Mouse (Mus musculus) adrenal gland, postnatal 36 days (tissue): ENCODE data around the gene Was. TPM values are rescaled to one million over a fixed set of nuclear protein-coding genes. Genes with fewer than 3 reads are reported as not detected.
"Not testable (repeated sequence)": the region's sequence is repeated elsewhere in the genome, so short reads cannot be mapped to it uniquely, and the experiment has no call there.

Experiments
- DNase-seq, 2 experiments: peaks; one replicate each; pipeline ENCODE4 v3.0.0; 2021; ENCODE audit warnings: mixed read lengths in 1 of 2
- long read RNA-seq, 2 experiments: library from polyadenylated mRNA; stranded (forward); transcript quantifications; one replicate each; pipeline ENCODE4 v2.0.0; 2021; ENCODE audit warnings: borderline sequencing depth in 2 of 2
- total RNA-seq, 2 experiments: library from RNA; stranded (reverse); gene quantifications; 2 replicates each; pipeline ENCODE4 v1.2.3; 2021

The Was gene
- total RNA-seq = 1 to 10 TPM; 1.7 to 2.3 TPM
- long read RNA-seq, experiment 1, partial matches to known transcripts = 0 of 1 reads
- long read RNA-seq, experiment 1, other reads (novel, unspliced or antisense) = 0 of 1 reads
- long read RNA-seq, experiment 2 = 0 reads

GRCm38 (mm10) chrX:8090346-8090953, at the start of gene Was:
Was (minus strand) TSS chrX:8090498.
- DNase-seq = no peak

GRCm38 (mm10) chrX:8139480-8139879, 49.2 kb upstream of the Was start:
- no peak for DNase-seq

DNA sequence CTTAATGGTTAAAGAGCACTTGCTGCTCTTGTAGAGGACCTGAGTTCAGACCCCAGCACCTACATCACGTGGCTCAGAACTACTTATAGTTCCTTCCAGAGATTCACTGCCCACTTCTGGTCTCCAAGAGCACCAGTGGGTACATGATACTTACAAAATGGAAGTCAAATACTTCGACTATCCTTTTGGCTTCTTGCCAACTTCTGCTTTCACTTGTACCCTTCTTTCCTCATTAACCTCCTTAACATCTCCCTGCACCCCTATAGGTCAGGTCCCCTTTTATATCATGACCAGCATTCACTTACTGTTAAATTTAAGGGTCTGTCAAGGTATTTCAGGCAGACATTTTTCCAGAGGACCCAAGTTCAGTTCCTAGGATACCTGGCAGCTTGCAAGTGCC, 45.6 kb upstream of the Was start:
- DNase-seq = no peak

GRCm38 (mm10) chrX:8132017-8132976, 42.0 kb upstream of the Was start, which contains the start of gene Wdr13:
Wdr13 (minus strand) TSS chrX:8132892.
- DNase-seq = peak; percentile 91 to 92

- DNase-seq = no peak
Measured at GRCm38 (mm10) chrX:8131393-8131792, 41.1 kb upstream of the Was start.

GRCm38 (mm10) chrX:8125235-8125634, 34.9 kb upstream of the Was start:
- no peak for DNase-seq

- no peak for DNase-seq
Measured at GRCm38 (mm10) chrX:8123821-8124470, 33.6 kb upstream of the Was start.

GRCm38 (mm10) chrX:8117264-8117663, 27.0 kb upstream of the Was start:
- DNase-seq = no peak

DNA sequence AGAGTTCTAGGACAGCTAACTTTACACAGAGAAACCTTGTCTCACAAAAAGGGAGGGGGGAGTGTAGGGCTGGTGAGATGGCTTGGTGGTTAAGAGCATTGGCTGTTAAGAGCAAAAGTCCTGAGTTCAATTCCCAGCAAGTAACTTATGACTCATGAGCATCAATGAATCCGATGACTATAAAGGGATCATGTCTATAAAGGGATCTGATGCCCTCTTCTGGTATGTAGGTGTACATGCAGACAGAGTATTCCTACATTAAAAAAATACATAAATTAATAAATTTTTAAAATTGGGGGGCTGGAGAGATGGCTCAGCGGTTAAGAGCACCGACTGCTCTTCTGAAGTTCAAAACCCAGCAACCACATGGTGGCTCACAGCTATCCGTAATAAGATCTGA, 25.0 kb upstream of the Was start:
- DNase-seq = no peak

GRCm38 (mm10) chrX:8105019-8105418, 14.7 kb upstream of the Was start:
- no peak for DNase-seq

GRCm38 (mm10) chrX:8102213-8102668, 11.9 kb upstream of the Was start:
- no peak for DNase-seq

DNA sequence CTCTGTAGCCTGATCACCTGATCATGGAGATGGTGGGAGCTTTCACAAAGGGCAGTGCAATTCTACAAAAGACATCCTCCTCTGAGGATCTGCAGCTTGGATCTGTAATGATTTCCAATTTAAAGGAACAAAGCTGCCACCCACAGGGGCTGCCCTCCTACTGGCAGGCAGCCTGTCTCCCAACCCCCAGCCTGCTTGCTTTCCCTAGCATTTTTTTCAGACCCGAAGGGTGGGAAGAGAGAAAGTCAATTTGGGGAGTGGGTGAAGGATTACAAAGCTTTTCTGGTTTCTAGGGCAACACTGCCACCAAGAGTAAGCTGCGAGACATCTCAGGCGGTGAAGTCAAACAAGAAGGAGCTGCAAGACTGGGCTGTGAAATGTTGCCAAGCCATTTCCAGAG, 10.7 kb upstream of the Was start:
- DNase-seq = peak in 1 of 2 experiments; percentile 9

DNA sequence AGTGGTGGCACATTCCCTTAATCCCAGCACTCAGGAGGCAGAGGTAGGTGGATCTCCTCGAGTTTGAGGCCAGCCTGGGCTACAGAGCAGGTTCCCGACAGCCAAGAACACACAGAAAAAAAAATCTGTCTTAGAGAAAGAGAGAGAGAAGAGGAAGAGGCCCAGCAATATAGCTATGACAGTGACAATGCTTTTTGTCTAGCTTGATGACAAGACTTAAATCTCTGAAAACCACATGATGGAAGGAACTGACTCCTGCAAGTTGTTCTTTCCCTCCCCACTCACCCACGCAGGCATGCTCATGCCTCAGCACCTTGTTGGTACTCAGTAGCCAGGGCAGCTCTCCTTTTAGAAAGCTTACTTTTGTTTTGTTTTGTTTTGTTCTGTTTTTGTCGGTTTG, 9.1 kb upstream of the Was start:
- no peak for DNase-seq

GRCm38 (mm10) chrX:8096787-8097242, 6.5 kb upstream of the Was start:
- DNase-seq = peak; percentile 95

GRCm38 (mm10) chrX:8096068-8096786, 5.9 kb upstream of the Was start:
- DNase-seq = peak; percentile 71 to 87

GRCm38 (mm10) chrX:8095546-8095945, 5.2 kb upstream of the Was start:
- no peak for DNase-seq

- DNase-seq = not testable (repeated sequence)
Measured at GRCm38 (mm10) chrX:8090954-8091347, 653 bp upstream of the Was start.

DNA sequence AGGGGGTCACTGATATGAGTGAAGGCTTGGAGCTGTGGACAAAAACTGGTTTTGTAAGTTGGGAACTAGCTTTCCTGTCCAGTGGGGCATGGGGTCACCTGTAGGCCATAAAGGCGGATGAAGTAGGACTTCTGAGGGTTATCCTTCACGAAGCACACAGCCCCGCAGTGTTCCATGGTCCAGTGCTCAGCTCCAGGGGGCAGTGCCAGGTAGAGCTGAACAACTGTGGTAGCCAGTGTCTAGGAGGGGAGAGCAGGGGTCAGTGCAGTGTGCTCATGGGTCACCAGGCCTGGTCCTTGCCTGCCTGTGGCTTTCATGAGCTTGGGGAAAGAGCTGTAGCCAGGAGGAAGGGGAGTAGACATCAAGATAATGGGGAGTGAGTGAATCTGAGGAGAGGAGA, 552 bp downstream of the Was start:
- DNase-seq = no peak

- no peak for DNase-seq
Measured at GRCm38 (mm10) chrX:8085611-8086010, 4.7 kb downstream of the Was start.

- no peak for DNase-seq
Measured at GRCm38 (mm10) chrX:8084771-8085259, 5.5 kb downstream of the Was start.

- no peak for DNase-seq
Measured at GRCm38 (mm10) chrX:8075104-8075503, 15.2 kb downstream of the Was start.
